Mouse (Mus musculus): ENCODE results near the gene Sectm1a.
"Not testable (repeated sequence)": the region's sequence is repeated elsewhere in the genome, so short reads cannot be mapped to it uniquely, and the experiment has no call there.

Sectm1a gene

GRCm38 (mm10) chr11:121089756-121090546, 8.9 kb upstream of the Sectm1a start:
- DNase-seq (ENCODE audit: low spot score in 2 of 2), result no peak

- no peak for DNase-seq (ENCODE audit: low spot score in 2 of 2)
Observed at GRCm38 (mm10) chr11:121088997-121089396, 8.0 kb upstream of the Sectm1a start.

- DNase-seq (ENCODE audit: low spot score in 2 of 2), result no peak
Observed at GRCm38 (mm10) chr11:121086296-121086695, 5.3 kb upstream of the Sectm1a start.

DNA sequence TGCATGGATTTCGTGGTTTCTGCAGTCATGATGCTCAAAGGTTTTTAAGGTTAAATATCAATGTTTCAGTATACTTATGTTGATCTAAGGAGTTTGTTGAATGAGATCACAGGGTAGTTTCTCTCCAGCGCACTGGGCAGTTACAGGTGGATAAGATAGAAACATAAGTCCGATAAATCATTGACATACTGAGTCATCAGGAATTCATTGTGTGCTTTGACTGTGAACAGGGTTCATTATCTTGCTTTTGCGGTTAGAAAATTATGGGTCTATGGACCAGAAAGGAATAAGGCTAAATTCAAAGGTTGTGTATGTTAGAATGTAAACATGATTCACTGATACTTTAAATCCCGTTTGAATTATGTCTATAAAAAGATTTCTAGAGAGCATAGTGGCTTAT, 4.2 kb upstream of the Sectm1a start:
- DNase-seq (ENCODE audit: low spot score in 2 of 2), result no peak

- no peak for DNase-seq (ENCODE audit: low spot score in 2 of 2)
Observed at GRCm38 (mm10) chr11:121082857-121083500, 2.0 kb upstream of the Sectm1a start.

GRCm38 (mm10) chr11:121082250-121082649, 1.2 kb upstream of the Sectm1a start:
- DNase-seq (ENCODE audit: low spot score in 2 of 2), result no peak

GRCm38 (mm10) chr11:121080330-121080729, 690 bp downstream of the Sectm1a start:
- DNase-seq (ENCODE audit: low spot score in 2 of 2), result no peak

DNA sequence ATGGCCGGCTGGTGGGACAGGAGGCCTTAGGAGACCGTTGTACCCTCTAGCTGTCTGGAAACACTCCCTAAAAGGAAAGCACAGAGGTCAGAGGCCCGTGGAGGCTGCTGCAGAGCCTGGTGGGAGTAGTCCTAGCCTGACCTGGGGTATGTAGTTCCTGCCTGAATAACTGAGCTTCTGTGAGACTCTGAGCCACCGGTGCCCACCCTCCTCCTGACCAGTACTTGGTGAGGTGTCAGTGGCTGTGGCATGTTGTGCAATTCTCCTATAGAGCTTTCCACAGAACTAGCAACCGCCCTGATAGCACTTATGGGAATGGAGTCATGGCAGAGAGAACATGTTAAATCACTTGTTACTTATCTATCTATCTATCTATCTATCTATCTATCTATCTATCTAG, 5.4 kb downstream of the Sectm1a start:
- DNase-seq (ENCODE audit: low spot score in 2 of 2), result no peak

DNA sequence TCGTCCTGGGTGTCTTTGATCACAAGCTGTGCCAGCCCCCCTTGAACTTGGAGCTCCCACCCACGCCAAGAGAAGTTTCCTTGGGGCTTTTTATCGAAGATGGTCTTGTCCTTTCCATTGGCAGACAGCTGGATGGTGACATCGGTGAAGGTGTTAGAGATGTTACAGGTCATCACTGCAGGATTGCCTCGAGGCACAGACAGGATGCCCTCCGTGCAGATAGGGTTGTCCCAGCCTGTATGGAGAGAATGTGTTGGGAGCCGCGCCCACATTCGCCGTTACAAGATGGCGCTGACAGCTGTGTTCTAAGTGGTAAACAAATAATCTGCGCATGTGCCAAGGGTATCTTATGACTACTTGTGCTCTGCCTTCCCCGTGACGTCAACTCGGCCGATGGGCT, 11.4 kb downstream of the Sectm1a start:
- DNase-seq (ENCODE audit: low spot score in 2 of 2), result not testable (repeated sequence)

GRCm38 (mm10) chr11:121067895-121068294, 13.1 kb downstream of the Sectm1a start:
- DNase-seq (ENCODE audit: low spot score in 2 of 2), result no peak

DNA sequence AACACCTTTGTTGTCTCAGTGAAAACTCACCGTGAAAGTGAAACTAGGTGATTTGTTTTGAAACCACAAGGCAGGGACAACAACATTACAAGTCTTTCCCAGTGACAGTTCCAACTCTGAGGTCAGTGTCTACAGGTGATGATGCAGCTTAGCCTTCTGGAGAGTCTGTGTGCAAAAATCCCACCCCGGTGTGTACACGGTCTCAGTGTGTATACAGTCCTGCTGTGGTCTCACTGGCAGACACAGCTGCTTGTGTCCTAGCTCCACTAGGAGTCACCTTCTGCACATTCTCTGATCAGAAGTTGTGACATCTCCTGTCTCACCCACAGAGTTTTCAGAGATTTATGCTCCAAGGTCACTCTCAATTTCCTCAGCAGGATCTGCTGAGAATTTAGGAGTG, 16.8 kb downstream of the Sectm1a start:
- DNase-seq (ENCODE audit: low spot score in 2 of 2), result no peak

GRCm38 (mm10) chr11:121063379-121063778, 17.6 kb downstream of the Sectm1a start, which contains the start of gene Sectm1b:
Gene Sectm1b (minus strand): TSS chr11:121063569.
- DNase-seq (ENCODE audit: low spot score in 2 of 2), result no peak

GRCm38 (mm10) chr11:121061615-121062014, 19.4 kb downstream of the Sectm1a start:
- no peak for DNase-seq (ENCODE audit: low spot score in 2 of 2)

DNA sequence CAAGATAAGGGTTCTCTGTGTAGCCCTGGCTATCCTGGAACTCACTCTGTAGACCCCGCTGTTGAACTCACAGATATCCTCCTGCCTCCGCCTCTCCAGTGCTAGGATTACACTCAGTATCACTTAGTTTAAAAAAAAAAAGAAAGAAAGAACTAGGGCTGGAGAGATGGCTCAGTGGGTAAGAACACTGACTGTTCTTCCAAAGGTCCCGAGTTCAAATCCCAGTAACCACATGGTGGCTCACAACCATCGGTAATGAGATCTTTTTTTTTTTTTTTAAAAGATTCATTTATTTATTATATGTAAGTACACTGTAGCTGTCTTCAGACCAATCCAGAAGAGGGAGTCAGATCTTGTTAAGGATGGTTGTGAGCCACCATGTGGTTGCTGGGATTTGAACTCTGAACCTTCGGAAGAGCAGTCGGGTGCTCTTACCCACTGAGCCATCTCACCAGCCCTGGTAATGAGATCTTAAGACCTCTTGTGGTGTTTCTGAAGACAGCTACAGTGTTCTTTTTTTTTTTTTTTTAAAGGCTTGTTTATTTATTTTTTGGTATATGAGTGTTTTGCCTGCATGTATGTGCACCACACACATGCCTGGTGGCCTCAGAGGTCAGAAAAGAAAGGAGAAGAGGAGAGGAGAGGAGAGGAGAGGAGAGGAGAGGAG, 20.5 kb downstream of the Sectm1a start:
- not testable (repeated sequence) for DNase-seq (ENCODE audit: low spot score in 2 of 2)

- DNase-seq (ENCODE audit: low spot score in 2 of 2), result no peak
Observed at GRCm38 (mm10) chr11:121059471-121059870, 21.5 kb downstream of the Sectm1a start.

DNA sequence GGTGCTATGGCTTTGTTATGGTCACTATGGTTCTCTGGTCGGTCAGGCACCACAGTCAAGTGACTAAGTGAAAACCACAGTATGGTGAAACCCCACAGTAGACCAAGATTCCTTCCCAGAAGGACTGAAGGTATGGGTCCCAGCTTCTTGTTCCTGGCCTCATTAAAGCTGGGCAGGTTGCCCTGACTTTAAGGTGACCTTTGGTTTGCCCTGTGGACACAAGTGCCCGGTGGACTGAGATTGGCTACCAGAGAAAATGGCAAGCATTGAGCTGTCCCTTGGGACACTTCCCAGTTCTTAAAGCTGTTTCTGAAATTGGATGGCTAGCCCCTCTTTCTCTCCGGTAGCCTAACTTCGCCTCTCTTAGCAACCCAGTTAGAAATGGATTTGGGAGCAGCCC, 22.1 kb downstream of the Sectm1a start:
- DNase-seq (ENCODE audit: low spot score in 2 of 2), result no peak

DNA sequence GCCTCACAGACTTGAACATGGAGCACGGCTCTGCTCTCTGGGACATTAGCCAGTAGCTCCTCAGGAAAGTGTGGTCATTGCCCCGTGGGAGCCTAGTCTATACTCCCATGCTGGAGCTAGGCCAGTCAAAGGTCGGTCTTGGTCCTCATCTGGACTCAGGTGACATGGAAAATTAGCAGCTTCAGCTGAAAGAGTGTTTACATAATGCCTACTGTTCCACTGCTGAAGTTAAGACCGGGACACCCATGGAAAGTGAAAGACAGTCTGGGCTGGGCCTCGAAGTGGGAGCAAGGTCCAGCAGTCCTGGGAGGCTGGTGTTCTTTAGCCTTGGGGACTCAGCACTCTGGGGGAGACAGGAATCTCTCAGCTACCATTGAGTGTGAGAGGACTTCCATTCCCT, 22.9 kb downstream of the Sectm1a start:
- DNase-seq (ENCODE audit: low spot score in 2 of 2), result no peak

GRCm38 (mm10) chr11:121056536-121057236, 24.3 kb downstream of the Sectm1a start:
- no peak for DNase-seq (ENCODE audit: low spot score in 2 of 2)

- DNase-seq (ENCODE audit: low spot score in 2 of 2), result peak; percentile 72 to 85
Observed at GRCm38 (mm10) chr11:121053536-121053935, 27.5 kb downstream of the Sectm1a start.

- DNase-seq (ENCODE audit: low spot score in 2 of 2), result no peak
Observed at GRCm38 (mm10) chr11:121052387-121052786, 28.6 kb downstream of the Sectm1a start.

DNA sequence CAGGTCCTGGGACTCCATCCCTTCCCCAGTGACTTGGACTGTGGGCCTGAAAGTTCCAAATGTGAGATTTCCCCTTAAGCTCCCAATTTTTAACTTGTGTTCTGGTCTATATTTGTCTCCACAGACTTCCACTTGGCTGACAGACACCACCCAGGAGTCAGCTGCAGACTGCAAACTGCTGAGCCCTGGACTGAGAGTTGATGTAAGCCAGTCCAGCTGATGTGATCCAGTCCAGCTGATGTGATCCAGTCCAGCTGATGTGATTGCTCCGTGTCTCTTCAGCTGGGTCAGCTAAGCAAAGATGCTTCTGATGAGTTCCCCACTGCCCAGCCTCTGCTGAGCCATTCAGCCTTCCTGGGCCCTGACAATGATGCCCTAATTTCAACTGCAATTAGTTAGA, 29.2 kb downstream of the Sectm1a start:
- DNase-seq (ENCODE audit: low spot score in 2 of 2), result no peak

DNA sequence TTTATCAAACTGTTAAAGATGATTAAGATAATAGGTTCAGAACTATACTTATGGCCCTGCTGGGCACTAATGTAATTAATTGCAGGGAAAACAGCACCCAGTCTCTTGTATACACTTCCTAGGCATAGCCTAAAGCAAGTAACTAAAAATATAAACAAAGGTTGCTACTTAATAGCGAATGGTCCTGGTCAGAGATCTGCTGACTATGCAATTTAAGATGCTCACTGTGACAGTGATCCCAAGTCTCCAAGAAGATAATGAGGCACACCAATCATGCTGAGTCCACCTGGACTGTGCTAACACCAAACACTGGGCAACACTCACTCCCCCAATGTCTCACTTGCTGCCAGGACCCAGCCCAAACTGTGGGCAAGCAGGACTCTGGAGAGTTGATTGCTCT, 31.2 kb downstream of the Sectm1a start:
- no peak for DNase-seq (ENCODE audit: low spot score in 2 of 2)

All from urinary bladder, postnatal 4 days (tissue).